Mouse (Mus musculus): ENCODE results near the gene Hal.

Gene Hal

GRCm38 (mm10) chr10:93488066-93488827 is at the start of gene Hal:
Gene Hal, plus strand, starts transcription at chr10:93488768.
- DNase-seq: no peak

GRCm38 (mm10) chr10:93441501-93441900 is 47.1 kb upstream of the Hal start:
- no peak for DNase-seq

- no peak for DNase-seq
Observed at GRCm38 (mm10) chr10:93442183-93442582, 46.4 kb upstream of the Hal start.

- no peak for DNase-seq
Observed at GRCm38 (mm10) chr10:93444407-93444806, 44.2 kb upstream of the Hal start.

GRCm38 (mm10) chr10:93447398-93447797 is 41.2 kb upstream of the Hal start:
- DNase-seq: no peak

- DNase-seq: no peak
Observed at GRCm38 (mm10) chr10:93454652-93455014, 33.9 kb upstream of the Hal start.

GRCm38 (mm10) chr10:93460106-93460505 is 28.5 kb upstream of the Hal start:
- no peak for DNase-seq

GRCm38 (mm10) chr10:93462692-93463382 is 25.7 kb upstream of the Hal start:
- DNase-seq: no peak

- DNase-seq: no peak
Observed at GRCm38 (mm10) chr10:93463611-93464010, 25.0 kb upstream of the Hal start.

GRCm38 (mm10) chr10:93467259-93467658 is 21.3 kb upstream of the Hal start:
- DNase-seq: no peak

- no peak for DNase-seq
Observed at GRCm38 (mm10) chr10:93467791-93468190, 20.8 kb upstream of the Hal start.

GRCm38 (mm10) chr10:93471415-93471814 is 17.2 kb upstream of the Hal start:
- peak; percentile 66 for DNase-seq

- DNase-seq: no peak
Observed at GRCm38 (mm10) chr10:93484511-93484910, 4.1 kb upstream of the Hal start.

- peak; percentile 71 for DNase-seq
Observed at GRCm38 (mm10) chr10:93485055-93485691, 3.4 kb upstream of the Hal start.

- peak; percentile 44 for DNase-seq
Observed at GRCm38 (mm10) chr10:93486622-93487021, 1.9 kb upstream of the Hal start.

- no peak for DNase-seq
Observed at GRCm38 (mm10) chr10:93488828-93489226, 259 bp downstream of the Hal start.

GRCm38 (mm10) chr10:93490451-93490850 is 1.9 kb downstream of the Hal start:
- DNase-seq: no peak

GRCm38 (mm10) chr10:93500864-93501263 is 12.3 kb downstream of the Hal start:
- DNase-seq: no peak

GRCm38 (mm10) chr10:93501346-93501745 is 12.8 kb downstream of the Hal start:
- DNase-seq: no peak

GRCm38 (mm10) chr10:93508383-93508970 is 19.9 kb downstream of the Hal start:
- DNase-seq: no peak

- no peak for DNase-seq
Observed at GRCm38 (mm10) chr10:93509532-93510153, 21.1 kb downstream of the Hal start.

GRCm38 (mm10) chr10:93515419-93515818 is 26.9 kb downstream of the Hal start:
- DNase-seq: no peak

GRCm38 (mm10) chr10:93515927-93516326 is 27.4 kb downstream of the Hal start:
- no peak for DNase-seq
